Mouse (Mus musculus) G1E-ER4 (cell line): ENCODE data around the gene Kpna6. TPM values are rescaled to one million over a fixed set of nuclear protein-coding genes. Genes with fewer than 3 reads are reported as not detected.

Source experiments
- GATA1 ChIP-seq: IDR thresholded peaks from one replicate; pipeline ENCODE4 v1.8.0; 2012; ENCODE audit warnings: low read length, inconsistent platforms
- polyA plus RNA-seq: library from polyadenylated mRNA; stranded (reverse); fragments of >175 nt; gene quantifications from 2 replicates; pipeline ENCODE4 v1.2.3, GENCODE M21; 2012

Gene Kpna6
- 11.5 and 29.1 TPM in 2 replicates for polyA plus RNA-seq

GRCm38 (mm10) chr4:129672083-129672877 is at the start of gene Kpna6:
Kpna6 (minus strand) TSS chr4:129672767.
- no peak for TF ChIP-seq GATA1

DNA sequence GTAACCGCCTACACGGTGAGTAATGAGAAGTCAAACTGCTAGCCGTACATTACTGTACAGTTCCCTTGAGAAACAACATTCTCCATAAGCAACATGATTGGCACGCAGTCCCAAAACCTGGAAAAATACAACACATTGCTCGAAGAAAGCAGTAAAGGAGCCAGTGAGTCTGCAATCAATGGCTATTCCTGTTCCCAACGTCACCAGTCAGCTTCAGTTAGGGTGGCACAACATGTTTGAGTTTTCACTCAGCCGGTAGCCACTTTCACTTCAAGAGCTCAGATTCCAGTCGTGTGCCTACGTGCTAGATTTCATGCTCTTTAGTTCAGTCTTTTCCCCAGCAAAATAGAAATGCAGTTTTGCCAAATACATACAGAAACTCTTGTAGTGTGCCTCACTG is 43.7 kb upstream of the Kpna6 start:
- no peak for TF ChIP-seq GATA1

DNA sequence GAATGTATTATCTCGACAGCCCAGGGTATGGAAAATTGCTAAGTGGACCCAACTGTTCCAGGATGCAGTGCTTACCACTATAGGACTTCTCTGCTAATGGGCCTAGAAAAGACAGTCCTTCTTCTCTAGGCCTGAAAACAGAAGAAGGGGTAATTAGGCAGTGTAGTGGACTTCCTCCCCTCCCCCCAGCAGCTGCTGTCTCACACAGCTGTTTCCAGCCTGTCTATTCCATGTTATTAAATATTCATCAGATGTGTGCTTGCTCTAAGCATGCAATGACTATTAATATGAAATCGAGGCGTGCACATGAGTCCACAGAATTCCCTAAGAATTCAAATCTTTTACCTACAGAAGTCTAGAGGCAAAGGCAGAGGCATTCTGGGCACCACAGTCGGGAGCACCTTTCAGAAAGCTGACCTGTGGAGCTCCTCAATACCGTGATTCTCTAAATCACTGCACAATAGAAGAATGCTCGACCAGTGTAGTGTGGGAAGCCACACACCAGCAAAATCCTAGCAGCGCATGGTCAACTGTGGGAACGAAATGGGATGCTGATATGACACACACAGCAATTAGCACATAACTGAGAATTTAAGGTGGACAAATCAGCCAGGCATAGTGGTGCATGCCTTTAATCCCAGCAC is 37.0 kb upstream of the Kpna6 start:
- TF ChIP-seq GATA1 = no peak

GRCm38 (mm10) chr4:129706750-129707149 is 34.2 kb upstream of the Kpna6 start:
- no peak for TF ChIP-seq GATA1

DNA sequence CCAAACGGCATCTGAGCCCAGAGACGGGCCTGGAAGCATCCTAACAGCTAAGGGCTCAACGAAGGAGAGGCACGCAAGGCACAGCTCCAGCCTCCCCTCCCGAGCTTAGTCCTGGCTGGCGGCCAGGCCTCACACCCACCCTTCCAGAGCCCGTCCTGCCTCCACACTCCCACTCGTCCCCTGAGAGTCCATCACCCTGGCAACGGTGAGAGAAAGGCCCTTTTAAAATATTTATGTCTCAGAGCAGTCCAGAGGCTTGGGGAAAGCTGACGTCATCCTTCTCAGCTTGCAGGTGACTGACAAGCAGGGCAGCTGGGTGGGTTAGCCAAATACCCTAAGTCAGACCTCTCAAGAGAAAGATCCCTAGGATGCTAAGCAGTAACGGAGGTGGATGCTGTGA is 29.9 kb upstream of the Kpna6 start:
- TF ChIP-seq GATA1 = no peak

- no peak for TF ChIP-seq GATA1
Observed at GRCm38 (mm10) chr4:129701503-129702377, 29.2 kb upstream of the Kpna6 start.

DNA sequence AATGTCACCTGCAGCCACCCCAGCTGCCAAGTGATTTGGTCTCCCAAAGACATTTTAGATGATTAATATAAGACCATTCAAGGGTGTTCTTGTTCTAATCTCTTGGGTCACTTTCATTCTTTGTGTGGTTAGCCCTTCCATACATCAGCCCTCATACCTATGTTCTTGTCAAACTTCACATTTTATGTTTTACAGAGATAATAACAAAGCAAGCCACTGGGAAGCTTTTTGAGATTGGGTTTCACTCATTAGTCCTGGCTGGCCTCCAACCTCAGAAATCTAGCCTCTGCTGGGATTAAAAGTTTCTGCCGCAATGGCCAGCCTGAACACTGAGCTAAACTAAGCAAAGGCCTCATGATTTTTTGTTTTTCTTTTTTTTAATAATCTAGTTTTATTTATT is 27.6 kb upstream of the Kpna6 start:
- no peak for TF ChIP-seq GATA1

DNA sequence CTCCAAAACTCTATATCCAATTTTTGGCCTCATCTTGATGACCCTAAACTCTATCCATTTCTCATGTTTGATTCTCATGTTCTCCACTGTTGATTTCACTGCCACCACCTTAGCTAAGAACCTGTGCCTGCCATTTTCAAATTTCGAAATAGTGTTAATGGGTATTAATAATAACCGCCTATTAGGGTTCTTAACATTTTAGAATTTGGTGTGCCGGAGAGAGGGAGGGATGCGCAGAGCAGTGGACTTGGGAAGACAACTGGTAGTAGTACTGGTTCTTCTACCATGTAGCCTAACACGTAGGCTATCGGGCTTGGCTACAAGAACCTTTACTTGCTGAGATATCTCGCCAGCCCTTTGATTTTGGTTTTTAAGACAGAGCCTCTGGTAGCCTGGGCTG is 24.6 kb upstream of the Kpna6 start:
- TF ChIP-seq GATA1 = no peak

DNA sequence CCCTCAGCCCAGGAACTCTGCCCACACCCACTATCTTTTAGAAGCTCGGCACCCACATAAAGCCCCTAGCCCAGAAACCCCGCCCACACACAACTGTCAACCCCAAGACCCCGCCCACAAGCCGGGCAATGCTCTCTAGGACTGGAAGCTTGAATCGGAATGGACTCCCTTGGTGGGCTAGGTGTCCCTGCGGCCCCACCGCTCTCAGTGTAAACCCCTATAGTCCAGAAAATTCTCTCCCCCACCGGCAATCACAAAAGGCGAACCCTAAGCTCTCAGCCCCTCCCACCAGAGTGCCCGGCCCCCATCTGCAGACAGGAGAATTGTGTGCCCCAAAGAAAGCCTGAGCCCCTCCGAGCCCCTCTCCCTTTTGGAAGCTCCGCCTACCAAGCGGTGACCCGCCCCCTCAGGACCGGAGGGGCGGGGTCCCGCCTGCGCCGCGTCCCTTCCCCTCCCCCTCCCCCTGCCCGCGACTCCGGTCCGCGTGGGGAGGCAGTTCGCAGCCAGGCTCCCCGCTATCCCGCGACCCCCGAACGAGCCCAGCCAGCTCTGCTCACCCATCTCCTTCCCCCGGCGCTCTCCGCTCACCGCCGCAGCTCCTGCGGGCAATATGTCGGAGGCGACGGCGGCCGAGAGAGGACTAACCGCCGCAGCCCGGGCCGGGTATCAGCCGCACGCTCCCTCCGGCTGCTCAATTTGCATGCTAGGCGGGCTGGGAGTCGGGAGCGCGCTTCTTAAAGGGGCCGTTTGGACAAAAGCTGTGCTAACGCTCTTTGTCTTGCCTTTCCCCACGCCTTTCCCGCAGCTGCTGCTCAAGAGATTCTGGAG is 23.8 kb upstream of the Kpna6 start, which contains the start of gene Tmem39b:
TSS of gene Tmem39b (minus strand) at position 681 of the 828 bp plus-strand sequence.
- no peak for TF ChIP-seq GATA1

- TF ChIP-seq GATA1 = no peak
Observed at GRCm38 (mm10) chr4:129695815-129696157, 23.2 kb upstream of the Kpna6 start.

DNA sequence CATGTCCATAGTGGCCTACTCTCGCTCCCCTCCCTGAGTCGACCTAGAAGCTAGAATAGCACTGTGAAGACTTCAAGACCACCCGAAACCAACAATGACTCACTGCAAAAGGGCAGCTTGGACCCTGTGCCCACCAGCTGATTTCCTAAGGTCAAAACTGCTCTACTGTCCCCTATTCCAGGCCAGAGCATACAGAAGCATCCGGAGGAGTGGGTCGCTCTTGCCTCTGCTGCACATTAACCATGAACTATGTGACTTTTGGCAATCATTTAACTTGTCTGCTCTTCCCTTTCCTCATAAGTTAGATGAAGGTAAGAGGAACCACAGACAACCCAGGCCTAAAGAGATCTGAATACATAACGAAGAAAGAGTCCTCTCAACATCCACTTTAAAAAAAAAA is 12.0 kb upstream of the Kpna6 start:
- no peak for TF ChIP-seq GATA1

GRCm38 (mm10) chr4:129683901-129684493 is 11.4 kb upstream of the Kpna6 start:
- TF ChIP-seq GATA1 = no peak

- no peak for TF ChIP-seq GATA1
Observed at GRCm38 (mm10) chr4:129681837-129682236, 9.3 kb upstream of the Kpna6 start.

DNA sequence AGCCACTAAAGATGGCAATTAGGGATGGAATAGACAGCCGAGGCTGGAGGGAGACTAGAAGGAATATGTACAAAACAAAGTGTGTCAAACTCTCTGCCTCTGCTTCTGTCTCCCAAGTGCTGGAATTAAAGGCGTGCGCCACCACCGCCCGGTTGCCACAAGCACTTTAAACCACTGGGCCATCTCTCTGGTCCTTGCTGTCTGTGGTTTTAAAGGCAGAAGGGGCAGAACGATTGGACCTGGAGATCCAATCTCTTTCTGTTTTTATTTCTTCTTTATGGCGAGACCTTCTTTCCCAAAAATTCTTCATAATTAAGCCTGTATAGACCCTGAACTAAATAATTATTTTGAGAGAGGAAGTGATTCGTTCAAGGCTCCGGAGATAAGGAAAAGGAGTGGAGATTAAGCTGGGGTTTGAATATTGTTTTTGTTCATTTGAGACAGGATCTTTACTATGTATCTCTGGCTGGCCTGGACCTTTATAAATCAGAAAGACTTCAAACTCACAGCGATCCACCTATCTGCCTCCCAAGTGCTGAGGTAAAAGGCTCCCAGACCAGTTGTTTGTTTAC is 397 bp upstream of the Kpna6 start:
- no peak for TF ChIP-seq GATA1
